Mouse (Mus musculus): ENCODE data around the gene Mmp24. TPM values are rescaled to one million over a fixed set of nuclear protein-coding genes. Genes with fewer than 3 reads are reported as not detected.
"Not testable (repeated sequence)": the region's sequence is repeated elsewhere in the genome, so short reads cannot be mapped to it uniquely, and the experiment has no call there.

The Mmp24 gene
- polyA plus RNA-seq, 1 experiment, result 39.7 TPM

- DNase-seq (ENCODE audit: extremely low spot score in 1 of 2, low spot score in 1 of 2), result peak; percentile 89 to 96
Measured at GRCm38 (mm10) chr2:155811821-155812396, 36.8 kb downstream of the Mmp24 start.

- no peak for DNase-seq (ENCODE audit: extremely low spot score in 1 of 2, low spot score in 1 of 2)
Measured at GRCm38 (mm10) chr2:155812637-155813036, 37.5 kb downstream of the Mmp24 start.

GRCm38 (mm10) chr2:155814829-155815228, 39.7 kb downstream of the Mmp24 start:
- peak in 1 of 2 experiments; percentile 44 for DNase-seq (ENCODE audit: extremely low spot score in 1 of 2, low spot score in 1 of 2)

GRCm38 (mm10) chr2:155816179-155816578, 41.0 kb downstream of the Mmp24 start:
- DNase-seq (ENCODE audit: extremely low spot score in 1 of 2, low spot score in 1 of 2), result no peak

GRCm38 (mm10) chr2:155817301-155818245, 42.4 kb downstream of the Mmp24 start:
- DNase-seq (ENCODE audit: extremely low spot score in 1 of 2, low spot score in 1 of 2), result no peak

- peak; percentile 92 to 95 for DNase-seq (ENCODE audit: extremely low spot score in 1 of 2, low spot score in 1 of 2)
Measured at GRCm38 (mm10) chr2:155818596-155819391, 43.7 kb downstream of the Mmp24 start.

- no peak for DNase-seq (ENCODE audit: extremely low spot score in 1 of 2, low spot score in 1 of 2)
Measured at GRCm38 (mm10) chr2:155819392-155819448, 44.1 kb downstream of the Mmp24 start, which contains the start of gene BC029722. Gene BC029722 (minus strand): TSS chr2:155819426.

GRCm38 (mm10) chr2:155819449-155820251, 44.5 kb downstream of the Mmp24 start:
- DNase-seq (ENCODE audit: extremely low spot score in 1 of 2, low spot score in 1 of 2), result peak in 1 of 2 experiments; percentile 33

- no peak for DNase-seq (ENCODE audit: extremely low spot score in 1 of 2, low spot score in 1 of 2)
Measured at GRCm38 (mm10) chr2:155820779-155821178, 45.6 kb downstream of the Mmp24 start.

- no peak for DNase-seq (ENCODE audit: extremely low spot score in 1 of 2, low spot score in 1 of 2)
Measured at GRCm38 (mm10) chr2:155823722-155824121, 48.6 kb downstream of the Mmp24 start.

- DNase-seq (ENCODE audit: extremely low spot score in 1 of 2, low spot score in 1 of 2), result peak in 1 of 2 experiments; percentile 43
Measured at GRCm38 (mm10) chr2:155825904-155826629, 50.9 kb downstream of the Mmp24 start.

GRCm38 (mm10) chr2:155826630-155827424, 51.7 kb downstream of the Mmp24 start, which contains the start of gene Eif6:
Gene Eif6 (minus strand): TSS chr2:155826925.
- DNase-seq (ENCODE audit: extremely low spot score in 1 of 2, low spot score in 1 of 2), result peak; percentile 68 to 88

GRCm38 (mm10) chr2:155830841-155831240, 55.7 kb downstream of the Mmp24 start:
- no peak for DNase-seq (ENCODE audit: extremely low spot score in 1 of 2, low spot score in 1 of 2)

GRCm38 (mm10) chr2:155831302-155831701, 56.2 kb downstream of the Mmp24 start:
- no peak for DNase-seq (ENCODE audit: extremely low spot score in 1 of 2, low spot score in 1 of 2)

- DNase-seq (ENCODE audit: extremely low spot score in 1 of 2, low spot score in 1 of 2), result not testable (repeated sequence)
Measured at GRCm38 (mm10) chr2:155832087-155832486, 56.9 kb downstream of the Mmp24 start.

GRCm38 (mm10) chr2:155834732-155835131, 59.6 kb downstream of the Mmp24 start, which contains the start of gene Fam83c:
Gene Fam83c (minus strand): TSS chr2:155834854.
- no peak for DNase-seq (ENCODE audit: extremely low spot score in 1 of 2, low spot score in 1 of 2)

GRCm38 (mm10) chr2:155837961-155838360, 62.8 kb downstream of the Mmp24 start:
- no peak for DNase-seq (ENCODE audit: extremely low spot score in 1 of 2, low spot score in 1 of 2)

GRCm38 (mm10) chr2:155838961-155839360, 63.8 kb downstream of the Mmp24 start:
- no peak for DNase-seq (ENCODE audit: extremely low spot score in 1 of 2, low spot score in 1 of 2)

- no peak for DNase-seq (ENCODE audit: extremely low spot score in 1 of 2, low spot score in 1 of 2)
Measured at GRCm38 (mm10) chr2:155846930-155847329, 71.8 kb downstream of the Mmp24 start.

Data from frontal cortex, adult 2 months (tissue).